Mouse (Mus musculus) cortical plate, adult 2 months (tissue): ENCODE data around the gene Cacnb2. TPM values are rescaled to one million over a fixed set of nuclear protein-coding genes. Genes with fewer than 3 reads are reported as not detected.

Source experiments
- H3K27ac ChIP-seq: fragments of 200-500 bp; 2 replicates; pipeline ENCODE4 v1.5.1; 2012; ENCODE audit warnings: low read length, control low read depth, inconsistent platforms; ENCODE audit not compliant: insufficient read depth
- H3K4me1 ChIP-seq: fragments of 200-500 bp; 2 replicates; pipeline ENCODE4 v1.6.1; 2011; ENCODE audit warnings: low read length; ENCODE audit not compliant: control insufficient read depth, insufficient read depth
- H3K4me3 ChIP-seq: fragments of 200-500 bp; 2 replicates; pipeline ENCODE4 v1.5.1; 2011; ENCODE audit warnings: mild to moderate bottlenecking, low read length, control low read depth; ENCODE audit not compliant: insufficient read depth
- CTCF ChIP-seq: fragments of 200-500 bp; IDR thresholded peaks from 2 replicates; pipeline ENCODE4 v1.5.1; 2011; ENCODE audit warnings: mild to moderate bottlenecking, control low read depth, low read length; ENCODE audit not compliant: insufficient read depth; ENCODE audit errors: extremely low read depth
- POLR2A ChIP-seq: fragments of 200-500 bp; IDR thresholded peaks from 2 replicates; pipeline ENCODE4 v1.6.1; 2011; ENCODE audit warnings: mild to moderate bottlenecking, low read length, control low read depth; ENCODE audit not compliant: insufficient read depth; ENCODE audit errors: extremely low read depth
- polyA plus RNA-seq: library from polyadenylated mRNA; depleted of rRNA; stranded (reverse); fragments of >200 nt; gene quantifications from 2 replicates; pipeline ENCODE4 v1.2.3, GENCODE M21; 2012

Cacnb2 gene
- polyA plus RNA-seq, 1 experiment = 32.0 TPM

DNA sequence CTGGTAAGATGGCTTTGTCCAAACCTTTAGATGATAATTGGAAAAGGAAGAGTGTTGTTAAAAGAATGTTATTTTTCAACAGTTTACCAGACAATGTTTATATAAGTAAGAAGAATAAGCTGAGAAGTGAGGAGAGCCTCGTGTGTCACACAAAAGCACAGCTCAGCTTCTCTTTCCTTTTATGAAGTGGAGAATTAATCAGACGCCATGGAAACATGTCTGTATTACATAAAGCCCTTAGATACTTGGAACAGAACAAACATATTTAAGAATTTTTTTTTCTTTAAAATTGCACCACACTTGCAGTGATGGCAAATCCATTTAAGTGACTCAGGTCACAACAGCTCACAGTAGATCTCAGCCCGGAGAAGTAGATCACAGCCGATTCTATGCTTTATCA is 9.8 kb downstream of the Cacnb2 start:
- Histone ChIP-seq H3K27ac (no peak overlapping the region), H3K4me1 (no peaks in the 10 kb centered on the region), H3K4me3 (no peak overlapping the region)
- TF ChIP-seq POLR2A (no peak), CTCF (no peak)

DNA sequence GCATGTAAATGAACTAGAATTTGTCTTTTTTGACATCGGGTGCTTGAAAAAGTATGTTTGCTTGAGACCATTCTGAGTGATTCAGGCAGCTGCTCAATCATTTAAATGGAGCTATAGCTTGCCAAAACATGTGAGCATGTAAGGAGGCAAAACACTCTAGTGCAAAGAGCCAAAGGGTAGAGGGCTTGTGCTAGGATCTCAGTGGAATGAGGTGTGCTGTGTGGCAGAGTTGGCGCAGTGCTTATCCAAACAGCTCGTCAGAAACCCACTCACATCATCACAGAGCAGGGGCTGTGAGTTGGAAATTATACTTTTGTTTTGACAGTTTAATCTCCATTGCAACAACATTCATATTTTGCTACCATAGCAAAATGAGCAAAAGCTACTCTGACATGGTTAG is 13.5 kb downstream of the Cacnb2 start:
- no peak overlapping the region for H3K27ac ChIP-seq
- no peak for TF ChIP-seq CTCF
- no peak for TF ChIP-seq POLR2A

DNA sequence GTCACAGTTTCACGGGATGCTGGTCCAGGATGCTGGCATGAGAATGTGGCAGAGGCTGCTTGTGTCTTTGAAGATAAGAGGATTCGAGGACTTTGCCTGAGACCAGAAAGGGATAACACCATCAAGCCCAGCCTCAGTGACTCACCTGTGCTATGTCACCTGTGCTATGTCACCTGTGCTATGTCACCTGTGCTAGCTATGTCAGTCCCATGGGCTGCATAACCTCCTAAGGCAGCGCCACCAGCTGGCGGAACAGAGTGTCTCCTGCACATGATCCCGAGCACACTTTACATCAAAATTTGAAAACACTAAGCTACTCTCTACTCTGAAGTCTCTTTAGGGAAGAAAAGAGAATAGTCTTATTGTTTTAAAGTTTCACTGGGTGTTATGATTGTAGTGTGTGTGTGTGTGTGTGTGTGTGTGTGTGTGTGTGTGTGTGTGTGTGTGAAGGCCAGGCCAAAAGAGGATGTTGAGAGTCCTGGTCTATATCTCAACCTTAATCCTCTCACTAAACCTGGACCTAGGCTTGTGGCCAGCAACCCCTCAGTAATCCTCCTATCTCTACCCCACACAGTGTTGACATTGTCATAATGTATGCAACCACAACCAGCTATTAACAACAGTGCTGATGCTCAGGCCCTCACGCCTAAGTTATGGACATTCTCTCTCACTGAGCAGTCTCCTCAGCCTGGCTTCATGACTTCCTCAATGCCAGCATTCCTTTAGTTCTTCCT is 17.4 kb downstream of the Cacnb2 start:
- no peak overlapping the region for H3K4me3 ChIP-seq
- TF ChIP-seq POLR2A = no peak
- TF ChIP-seq CTCF = no peak
- H3K4me1 ChIP-seq = no peaks in the 10 kb centered on the region
- no peak overlapping the region for H3K27ac ChIP-seq

More for the DNA sequence above, 13.5 kb downstream of the Cacnb2 start:
- Histone ChIP-seq H3K4me1 (no peaks in the 10 kb centered on the region), H3K4me3 (no peak overlapping the region)

GRCm38 (mm10) chr2:14620891-14621290 is 18.0 kb downstream of the Cacnb2 start:
- H3K4me3 ChIP-seq = no peak overlapping the region
- TF ChIP-seq CTCF = no peak
- TF ChIP-seq POLR2A = no peak
- no peaks in the 10 kb centered on the region for H3K4me1 ChIP-seq
- no peak overlapping the region for H3K27ac ChIP-seq

DNA sequence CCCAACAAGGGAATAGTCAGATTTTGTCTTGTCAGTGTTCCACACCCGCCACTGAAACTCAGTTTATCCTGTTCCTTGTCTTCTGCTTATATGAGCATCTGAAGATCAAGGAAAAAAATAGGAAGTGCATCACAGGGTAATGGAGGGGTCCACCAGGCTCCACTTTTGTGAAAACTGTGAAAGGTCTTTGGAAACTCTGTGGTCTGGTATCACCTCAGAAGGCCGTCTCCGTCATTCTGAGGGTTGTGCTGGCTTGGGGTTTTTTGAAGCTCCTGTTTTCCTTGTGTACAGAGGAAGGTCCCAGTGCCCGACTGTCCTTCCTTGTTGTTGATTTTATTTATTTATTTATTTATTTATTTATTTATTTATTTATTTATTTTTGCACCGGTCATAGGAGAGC is 20.9 kb downstream of the Cacnb2 start:
- Histone ChIP-seq H3K4me1 (no peaks in the 10 kb centered on the region), H3K4me3 (no peak overlapping the region), H3K27ac (no peak overlapping the region)
- TF ChIP-seq CTCF = no peak
- no peak for TF ChIP-seq POLR2A

DNA sequence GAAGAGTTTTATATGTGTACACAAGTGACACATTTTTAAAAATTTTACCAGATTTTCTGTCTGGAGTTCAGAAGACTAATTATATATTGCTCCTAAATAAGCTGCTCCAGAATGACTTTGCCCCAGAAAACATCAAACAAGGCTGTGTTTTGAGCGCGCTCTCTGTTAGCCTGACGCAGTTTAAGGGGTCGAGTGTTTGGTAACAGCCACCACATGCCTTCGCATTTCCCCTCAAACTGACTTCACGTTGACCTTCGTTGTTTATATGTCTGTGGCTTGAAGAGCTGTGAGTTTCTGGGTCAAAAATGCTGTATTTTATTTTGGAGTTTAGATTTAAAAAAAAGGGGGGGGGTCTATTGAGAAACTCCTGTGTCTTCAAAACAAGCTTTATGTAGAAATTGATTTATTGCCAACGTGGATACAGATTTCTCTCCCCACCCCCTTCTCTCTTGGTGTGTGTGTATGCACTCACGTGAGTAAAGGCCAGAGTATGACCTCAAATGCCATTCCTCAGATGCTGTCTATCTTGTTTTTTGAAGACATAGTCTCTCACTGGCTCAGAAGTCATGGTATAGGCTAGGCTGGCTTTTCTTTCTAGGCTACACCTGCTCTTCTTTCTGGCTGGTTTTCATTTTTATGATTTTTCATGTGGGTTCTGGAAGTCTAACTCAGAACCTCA is 27.1 kb downstream of the Cacnb2 start:
- H3K4me1 ChIP-seq = no peaks in the 10 kb centered on the region
- TF ChIP-seq CTCF (no peak), POLR2A (no peak)
- H3K4me3 ChIP-seq = no peak overlapping the region
- no peak overlapping the region for H3K27ac ChIP-seq

DNA sequence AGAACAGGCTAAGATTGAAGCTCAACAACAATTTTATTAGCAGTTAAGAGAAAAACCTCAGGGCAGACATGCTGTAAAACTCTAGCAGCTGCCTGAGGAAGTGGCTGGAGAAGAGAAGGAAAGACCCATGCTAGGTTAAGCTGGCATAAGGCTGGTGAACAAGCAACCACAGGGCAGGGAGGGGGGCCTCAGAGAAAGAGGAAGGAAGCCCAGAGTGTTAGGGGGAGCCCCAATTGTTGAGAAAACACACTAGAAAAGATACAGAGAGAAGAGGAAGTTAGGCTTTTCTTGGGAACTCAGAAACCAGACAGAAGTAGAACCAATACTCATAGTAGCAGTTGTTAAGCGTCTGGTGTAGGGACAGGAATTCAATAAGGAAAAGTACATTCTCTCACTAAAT is 28.7 kb downstream of the Cacnb2 start:
- Histone ChIP-seq H3K4me1 (no peaks in the 10 kb centered on the region), H3K27ac (no peak overlapping the region), H3K4me3 (no peak overlapping the region)
- no peak for TF ChIP-seq CTCF
- TF ChIP-seq POLR2A = no peak

GRCm38 (mm10) chr2:14633202-14633601 is 30.3 kb downstream of the Cacnb2 start:
- H3K4me1 ChIP-seq = no peaks in the 10 kb centered on the region
- no peak overlapping the region for H3K27ac ChIP-seq
- no peak overlapping the region for H3K4me3 ChIP-seq
- TF ChIP-seq POLR2A (no peak), CTCF (no peak)

- no peak for TF ChIP-seq CTCF
- no peak for TF ChIP-seq POLR2A
- Histone ChIP-seq H3K27ac (no peak overlapping the region), H3K4me1 (peaks cover 3% of the 10 kb centered on the region), H3K4me3 (no peak overlapping the region)
Measured at GRCm38 (mm10) chr2:14639266-14639665, 36.4 kb downstream of the Cacnb2 start.

- Histone ChIP-seq H3K4me3 (no peak overlapping the region), H3K4me1 (peaks cover 3% of the 10 kb centered on the region), H3K27ac (no peak overlapping the region)
- no peak for TF ChIP-seq POLR2A
- no peak for TF ChIP-seq CTCF
Measured at GRCm38 (mm10) chr2:14639877-14640276, 37.0 kb downstream of the Cacnb2 start.

- Histone ChIP-seq H3K27ac (no peak overlapping the region; the same call in 1 of the 2 replicates), H3K4me3 (no peak overlapping the region), H3K4me1 (peaks cover 3% of the 10 kb centered on the region)
- TF ChIP-seq CTCF = no peak
- TF ChIP-seq POLR2A = no peak
Measured at GRCm38 (mm10) chr2:14641040-14641439, 38.2 kb downstream of the Cacnb2 start.
